Comparison of ENCODE assay signal across 8 mouse cellular contexts in genomic region chr1:179041905-179042337, GRCm38 (mm10).
A peak's percentile ranks its signal among the peaks of the same experiment; 100 is the strongest.
DNase-seq lines count a peak whose midpoint lies in the region; ATAC-seq lines count a peak whose summit lies in the region.

No protein-coding gene starts in this region.

- no peak overlapping the region for H3K4me2 ChIP-seq in forebrain, embryonic 11.5 days (ENCODE audit: low read depth, low read length, severe bottlenecking)
- H3K4me2 ChIP-seq in forebrain, embryonic 12.5 days: no peak overlapping the region
- H3K4me2 ChIP-seq in heart, embryonic 16.5 days (ENCODE audit: low read depth, low read length): peak overlapping the region; percentile 29
- no peak overlapping the region for H3K4me2 ChIP-seq in limb, embryonic 12.5 days

- no peaks in the 10 kb centered on the region for H3K36me3 ChIP-seq in forebrain, embryonic 11.5 days (ENCODE audit: control insufficient read depth, insufficient read depth, low read length)
- H3K36me3 ChIP-seq in forebrain, embryonic 12.5 days (replicated peaks): no peaks in the 10 kb centered on the region
- no peaks in the 10 kb centered on the region for H3K36me3 ChIP-seq in heart, embryonic 16.5 days (ENCODE audit: control insufficient read depth, insufficient read depth)
- no peaks in the 10 kb centered on the region for H3K36me3 ChIP-seq in limb, embryonic 12.5 days

- no peak overlapping the region for H3K4me3 ChIP-seq in forebrain, embryonic 11.5 days (ENCODE audit: low read depth, low read length)
- H3K4me3 ChIP-seq in forebrain, embryonic 12.5 days (replicated peaks): no peak overlapping the region
- no peak overlapping the region for H3K4me3 ChIP-seq in heart, embryonic 16.5 days (ENCODE audit: low read length)
- H3K4me3 ChIP-seq in limb, embryonic 12.5 days (replicated peaks): no peak overlapping the region

- 0 out of 2 replicates have a peak, but pooled peaks cover 2% of the 10 kb centered on the region for H3K4me1 ChIP-seq in forebrain, embryonic 11.5 days (replicated peaks; ENCODE audit: control insufficient read depth, insufficient read depth, low read length)
- H3K4me1 ChIP-seq in forebrain, embryonic 12.5 days: peaks cover 20% of the 10 kb centered on the region
- peaks cover 19% of the 10 kb centered on the region for H3K4me1 ChIP-seq in heart, embryonic 16.5 days (ENCODE audit: control insufficient read depth, insufficient read depth, low read length)
- H3K4me1 ChIP-seq in limb, embryonic 12.5 days (replicated peaks): peaks cover 36% of the 10 kb centered on the region

- no peak overlapping the region for H3K9ac ChIP-seq in forebrain, embryonic 11.5 days (ENCODE audit: low read length)
- no peak overlapping the region for H3K9ac ChIP-seq in forebrain, embryonic 12.5 days
- no peak overlapping the region; the same call in 1 of the 2 replicates for H3K9ac ChIP-seq in heart, embryonic 16.5 days (ENCODE audit: low read length)
- H3K9ac ChIP-seq in limb, embryonic 12.5 days (replicated peaks): no peak overlapping the region

- no peak overlapping the region for H3K27ac ChIP-seq in forebrain, embryonic 11.5 days (ENCODE audit: low read depth, low read length)
- H3K27ac ChIP-seq in forebrain, embryonic 12.5 days: no peak overlapping the region
- peak overlapping the region; percentile 81 for H3K27ac ChIP-seq in heart, embryonic 16.5 days (ENCODE audit: low read length)
- peak overlapping the region; percentile 12; the same call in 1 of the 2 replicates for H3K27ac ChIP-seq in limb, embryonic 12.5 days

- WGBS in forebrain, embryonic 11.5 days: 86% methylated on average over 8 of the region's 8 CpGs
- WGBS in forebrain, embryonic 12.5 days: 86% methylated on average over 8 of the region's 8 CpGs
- WGBS in heart, embryonic 16.5 days: 24% methylated on average over 8 of the region's 8 CpGs
- WGBS in limb, embryonic 12.5 days: 87% methylated on average over 8 of the region's 8 CpGs

- H3K9me3 ChIP-seq in forebrain, embryonic 11.5 days (ENCODE audit: control insufficient read depth, low read length): no peaks in the 10 kb centered on the region
- H3K9me3 ChIP-seq in forebrain, embryonic 12.5 days: no peaks in the 10 kb centered on the region
- no peaks in the 10 kb centered on the region for H3K9me3 ChIP-seq in heart, embryonic 16.5 days (replicated peaks; ENCODE audit: control insufficient read depth, low read length)
- no peaks in the 10 kb centered on the region for H3K9me3 ChIP-seq in limb, embryonic 12.5 days

- ATAC-seq in forebrain, embryonic 11.5 days (replicated peaks; ENCODE audit: low FRiP score): no peak
- no peak for ATAC-seq in forebrain, embryonic 12.5 days (ENCODE audit: low FRiP score)
- ATAC-seq in heart, embryonic 16.5 days (replicated peaks; ENCODE audit: extremely low read depth, insufficient read depth, low FRiP score): peak; percentile 93
- no peak for ATAC-seq in limb, embryonic 12.5 days (ENCODE audit: insufficient number of reproducible peaks, insufficient read depth, low FRiP score, low TSS enrichment, low read depth)
- no peak for ATAC-seq in CD4-positive, CD25-positive, alpha-beta regulatory T cell, adult 4 months

- peak; percentile 36 for DNase-seq in forebrain, embryonic 11.5 days (ENCODE audit: low spot score)
- DNase-seq in 3T3-L1 (ENCODE audit: low read depth, low spot score): peak; percentile 100
- peak; percentile 74 for DNase-seq in cerebellum, adult 9-11 months
- peak; percentile 24 for DNase-seq in telencephalon, adult 2 months (ENCODE audit: low read depth, low spot score)

- H3K27me3 ChIP-seq in forebrain, embryonic 11.5 days (ENCODE audit: control insufficient read depth, insufficient read depth, low read length): peaks cover 3% of the 10 kb centered on the region; the same call in 1 of the 2 replicates
- peaks cover 50% of the 10 kb centered on the region for H3K27me3 ChIP-seq in forebrain, embryonic 12.5 days
- no peaks in the 10 kb centered on the region for H3K27me3 ChIP-seq in heart, embryonic 16.5 days (ENCODE audit: control insufficient read depth, insufficient read depth, low read length)
- no peaks in the 10 kb centered on the region for H3K27me3 ChIP-seq in limb, embryonic 12.5 days

Comparison
In these comparisons a context has a peak if more than half of its experiments do, and no peak if none do; other contexts are left out.
1. DNase-seq: peak in every context shown above with its lines; median percentile 100 in 3T3-L1; 74 in cerebellum, adult 9-11 months; 36 in forebrain, embryonic 11.5 days; 24 in telencephalon, adult 2 months.
2. H3K27ac ChIP-seq: peak in heart, embryonic 16.5 days (single experiment) and limb, embryonic 12.5 days (single experiment); none in forebrain, embryonic 11.5 days (single experiment) and forebrain, embryonic 12.5 days (single experiment).